Mouse (Mus musculus): ENCODE results near the gene Ppm1m. TPM values are rescaled to one million over a fixed set of nuclear protein-coding genes. Genes with fewer than 3 reads are reported as not detected.
"Not testable (repeated sequence)": the region's sequence is repeated elsewhere in the genome, so short reads cannot be mapped to it uniquely, and the experiment has no call there.

Ppm1m gene
- total RNA-seq, 2 experiments from 2014 or later, result 15.6 to 16.6 TPM

DNA sequence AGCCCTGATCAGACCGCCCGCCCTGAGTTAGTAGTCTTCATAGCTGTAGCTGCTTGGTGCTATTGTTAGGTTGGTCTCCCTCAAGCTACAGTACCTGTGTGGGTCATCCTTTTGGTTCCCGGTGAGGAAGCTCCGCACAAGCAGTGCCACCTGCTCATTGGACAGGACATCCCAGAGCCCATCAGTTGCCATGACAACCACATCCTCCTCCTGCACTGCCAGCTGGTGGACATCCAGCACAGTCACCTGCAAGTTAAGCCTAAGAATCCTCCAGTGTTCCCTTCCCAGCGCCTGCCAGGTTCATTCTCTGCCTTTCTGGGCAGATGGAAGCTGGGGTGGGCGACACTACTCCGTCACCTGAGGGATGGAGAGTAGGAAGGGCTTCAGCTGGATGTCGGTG is 3.9 kb downstream of the Ppm1m start:
- no peak for DNase-seq (ENCODE audit: extremely low spot score in 1 of 2, low spot score in 1 of 2)

DNA sequence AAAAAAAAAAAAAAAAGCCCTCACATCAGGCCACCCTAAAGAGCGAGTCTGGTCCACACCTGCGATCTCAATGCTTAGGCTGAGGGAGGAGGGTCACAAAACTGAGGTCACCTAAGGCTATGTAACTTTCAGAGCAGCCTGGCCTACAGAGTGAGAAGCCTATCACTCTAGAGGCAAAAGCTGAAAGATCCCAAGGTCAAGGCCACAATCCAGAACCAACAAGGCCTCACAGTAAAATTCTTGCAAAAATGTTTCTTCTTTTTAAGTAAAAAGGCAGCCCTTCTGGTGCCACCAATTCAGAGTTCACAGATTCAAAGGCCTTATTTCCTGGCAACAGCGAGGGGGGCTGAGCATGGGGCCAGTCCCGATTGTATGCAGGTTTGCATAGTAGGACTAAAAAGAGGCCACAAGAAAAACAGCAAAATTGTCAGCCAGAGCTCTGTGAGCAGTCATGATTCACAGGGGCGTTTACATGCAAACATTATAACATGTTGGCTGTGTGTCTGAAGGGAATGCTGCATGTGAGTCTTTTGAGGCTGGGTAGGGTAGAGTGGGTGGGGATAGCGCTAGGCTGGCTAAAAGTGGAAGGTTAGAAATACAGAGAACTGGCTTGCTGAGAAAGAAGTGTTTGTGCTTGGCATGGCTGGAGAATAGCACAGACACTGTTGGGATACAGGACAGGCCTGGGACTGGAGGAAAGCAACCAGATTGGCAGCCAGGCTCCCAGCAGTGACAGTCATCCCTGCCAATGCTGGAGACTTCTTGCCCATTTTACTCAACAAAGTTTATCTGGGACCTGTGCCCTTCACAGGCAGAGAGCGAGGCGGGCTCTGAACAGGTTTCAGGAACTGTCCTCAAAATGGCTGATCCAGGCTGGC is 5.4 kb downstream of the Ppm1m start:
- no peak for DNase-seq (ENCODE audit: extremely low spot score in 1 of 2, low spot score in 1 of 2)

DNA sequence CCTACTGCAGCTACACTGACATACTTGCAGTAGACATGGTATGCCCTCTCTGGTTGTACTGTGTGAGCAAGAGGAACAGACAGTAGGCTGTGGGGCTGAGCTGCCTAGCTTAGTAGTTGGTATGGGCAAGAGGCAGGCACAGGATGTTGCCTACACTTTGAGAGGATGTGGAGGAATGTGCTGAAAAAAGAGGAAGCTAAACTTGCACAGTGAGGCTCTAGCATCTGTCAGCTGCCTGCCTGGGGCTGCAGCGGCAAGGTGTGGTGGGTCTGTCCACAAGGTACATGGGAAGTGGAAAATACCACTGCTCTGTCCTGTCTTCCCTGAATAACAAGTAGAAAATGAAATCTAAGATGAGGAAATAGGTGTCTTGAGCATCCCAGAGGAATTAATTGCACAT is 6.5 kb downstream of the Ppm1m start:
- no peak for DNase-seq (ENCODE audit: extremely low spot score in 1 of 2, low spot score in 1 of 2)

DNA sequence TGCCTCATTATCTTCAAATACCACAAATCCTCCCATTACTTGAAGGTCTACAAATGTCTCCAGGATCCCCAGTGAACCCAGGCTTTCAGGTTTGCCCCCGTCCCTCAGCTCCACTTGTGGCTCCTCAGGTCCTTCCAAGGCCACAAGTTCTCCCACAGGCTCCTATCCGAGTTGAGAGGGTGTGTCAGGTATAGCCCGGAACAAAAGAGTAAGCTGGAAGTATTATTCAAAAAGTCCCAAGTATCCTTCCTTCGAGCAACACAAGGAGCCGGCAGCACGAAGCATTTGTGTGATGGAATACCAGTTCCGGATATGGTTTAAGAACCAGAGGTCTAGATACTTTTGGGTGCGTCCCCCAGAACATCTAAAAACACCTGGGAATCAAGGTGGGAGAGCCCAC is 7.5 kb downstream of the Ppm1m start:
- DNase-seq (ENCODE audit: extremely low spot score in 1 of 2, low spot score in 1 of 2), result no peak

DNA sequence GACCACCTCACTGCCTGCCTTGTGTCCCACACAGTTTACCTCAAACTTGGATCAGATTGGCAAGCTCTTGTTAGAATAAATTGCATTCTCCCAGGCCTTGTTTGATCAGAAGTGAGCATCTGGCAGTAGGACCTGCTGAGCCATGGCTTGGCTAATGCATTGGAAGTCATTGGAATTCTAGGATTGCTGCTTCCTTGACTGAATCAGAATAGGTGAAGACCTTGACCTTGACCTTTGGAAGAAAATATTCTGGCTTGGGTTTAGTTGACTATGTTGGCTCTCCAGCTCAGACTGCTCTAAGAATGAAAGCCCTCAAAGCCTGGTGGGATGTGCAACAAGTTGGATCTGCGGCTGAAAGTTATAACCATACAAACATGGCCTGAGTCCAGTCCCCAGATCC is 8.2 kb downstream of the Ppm1m start:
- no peak for DNase-seq (ENCODE audit: extremely low spot score in 1 of 2, low spot score in 1 of 2)

DNA sequence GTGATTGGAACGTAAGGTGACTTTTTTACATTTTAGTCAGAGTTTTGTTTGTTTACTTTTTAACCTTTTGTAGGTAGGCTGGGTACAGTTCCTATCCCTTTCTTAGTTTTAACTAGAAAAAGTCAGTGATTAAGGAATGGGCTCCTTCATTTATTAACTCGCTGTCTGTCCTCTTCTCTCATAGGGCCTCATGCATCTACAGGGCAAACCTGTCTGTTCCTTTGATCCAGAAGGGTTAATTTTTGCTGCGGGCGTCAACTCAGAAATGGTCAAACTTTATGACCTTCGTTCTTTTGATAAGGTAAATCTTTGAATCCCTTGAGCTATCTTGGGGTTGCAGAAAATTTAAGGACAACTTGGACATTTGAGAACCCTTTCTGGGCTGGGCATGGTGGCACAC is 15.6 kb downstream of the Ppm1m start:
- DNase-seq (ENCODE audit: extremely low spot score in 1 of 2, low spot score in 1 of 2), result no peak

DNA sequence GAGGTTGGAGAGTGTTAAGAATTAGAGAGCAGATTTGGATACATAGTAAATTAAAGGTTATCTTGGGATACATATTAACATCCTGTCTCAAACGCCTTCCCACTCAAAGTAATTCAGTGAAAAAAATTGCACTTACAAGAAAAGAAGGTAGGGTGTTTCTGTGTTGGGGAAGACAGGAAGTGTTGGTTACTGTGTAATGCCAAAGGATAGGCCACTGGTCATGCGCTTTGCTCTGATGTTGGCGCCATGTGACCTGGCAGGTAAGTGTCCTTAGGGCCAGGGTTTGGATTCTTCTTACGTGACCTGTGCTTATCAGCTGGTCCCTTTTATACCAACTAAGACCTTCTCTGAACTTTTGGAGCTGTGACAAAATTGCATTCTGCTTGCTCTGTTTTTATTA is 17.4 kb downstream of the Ppm1m start:
- no peak for DNase-seq (ENCODE audit: extremely low spot score in 1 of 2, low spot score in 1 of 2)

DNA sequence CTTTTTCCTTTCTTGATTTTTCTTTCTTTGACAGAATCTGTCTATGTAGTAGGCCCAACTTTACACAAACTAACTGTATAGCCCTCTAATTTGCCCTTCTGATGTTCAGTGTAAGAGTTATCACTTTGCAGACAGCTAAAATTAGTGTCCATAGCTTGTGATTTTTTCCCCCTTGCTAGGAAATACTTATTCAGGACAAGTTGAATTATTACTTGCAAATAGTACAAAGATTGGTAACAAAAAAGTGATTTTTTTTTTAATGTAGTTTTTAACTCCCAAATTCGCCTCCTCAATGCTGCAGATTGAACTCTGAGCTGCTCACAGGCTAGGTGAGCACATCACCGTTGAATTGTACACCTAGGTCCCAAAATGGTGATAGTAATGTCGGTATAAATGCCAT is 19.6 kb downstream of the Ppm1m start:
- DNase-seq (ENCODE audit: extremely low spot score in 1 of 2, low spot score in 1 of 2), result no peak

DNA sequence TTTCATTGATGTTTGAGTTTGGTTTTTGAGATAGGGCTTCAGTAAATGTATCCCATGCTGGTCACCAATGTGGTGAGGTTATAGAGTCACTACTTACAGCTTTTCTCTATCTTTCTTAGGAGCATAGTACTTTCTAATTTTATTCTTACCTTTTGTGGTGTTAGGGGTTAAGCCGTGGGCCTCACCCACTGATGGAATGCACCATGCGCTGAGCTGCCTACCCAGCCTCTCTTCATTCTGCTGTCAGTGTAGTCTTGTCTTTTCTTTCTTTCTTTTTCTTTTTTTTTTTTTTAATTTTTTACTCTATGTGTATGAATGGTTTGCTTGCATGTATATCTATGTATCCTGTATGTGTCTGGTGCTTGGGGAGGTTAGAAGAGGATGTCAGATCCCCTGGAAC is 20.1 kb downstream of the Ppm1m start:
- DNase-seq (ENCODE audit: extremely low spot score in 1 of 2, low spot score in 1 of 2), result no peak

DNA sequence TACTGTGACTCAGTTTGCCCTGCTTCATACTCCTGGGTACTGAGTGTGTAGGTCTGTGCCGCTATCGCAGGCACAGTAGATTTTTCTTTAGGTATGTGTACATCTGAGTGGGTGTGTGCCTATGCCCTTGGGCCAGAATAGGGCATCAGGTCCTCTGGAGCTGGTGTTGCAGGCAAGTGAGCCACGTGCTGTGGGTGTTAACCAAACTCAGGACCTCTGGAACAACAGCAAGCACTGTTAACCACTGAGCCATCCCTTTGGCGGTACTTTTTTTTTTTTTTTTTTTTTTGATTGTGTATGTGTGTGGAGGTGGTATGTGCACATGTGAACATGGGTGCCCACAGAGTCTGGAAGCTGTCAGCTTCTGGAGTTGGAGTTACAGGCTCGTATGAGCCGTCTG is 21.7 kb downstream of the Ppm1m start:
- DNase-seq (ENCODE audit: extremely low spot score in 1 of 2, low spot score in 1 of 2), result no peak

DNA sequence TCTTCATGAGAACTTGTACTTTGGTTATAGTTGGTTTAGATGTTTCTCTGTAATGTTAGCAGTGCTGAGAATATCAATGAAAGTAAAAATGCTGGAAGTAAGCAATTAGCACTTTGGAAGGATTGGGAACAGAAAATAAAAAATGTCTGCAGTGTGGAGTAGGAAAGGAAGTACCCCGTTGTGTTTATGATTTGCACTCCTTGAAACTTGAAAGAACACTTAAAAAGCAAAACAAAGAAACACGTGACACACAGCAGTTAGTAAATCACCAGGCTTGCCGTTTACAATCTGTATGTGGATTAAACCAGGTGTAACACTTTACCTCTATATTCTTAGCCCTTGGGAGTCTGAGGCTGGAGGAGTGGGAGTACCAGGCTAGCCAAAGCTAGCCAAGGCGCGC is 22.8 kb downstream of the Ppm1m start:
- DNase-seq (ENCODE audit: extremely low spot score in 1 of 2, low spot score in 1 of 2), result no peak

DNA sequence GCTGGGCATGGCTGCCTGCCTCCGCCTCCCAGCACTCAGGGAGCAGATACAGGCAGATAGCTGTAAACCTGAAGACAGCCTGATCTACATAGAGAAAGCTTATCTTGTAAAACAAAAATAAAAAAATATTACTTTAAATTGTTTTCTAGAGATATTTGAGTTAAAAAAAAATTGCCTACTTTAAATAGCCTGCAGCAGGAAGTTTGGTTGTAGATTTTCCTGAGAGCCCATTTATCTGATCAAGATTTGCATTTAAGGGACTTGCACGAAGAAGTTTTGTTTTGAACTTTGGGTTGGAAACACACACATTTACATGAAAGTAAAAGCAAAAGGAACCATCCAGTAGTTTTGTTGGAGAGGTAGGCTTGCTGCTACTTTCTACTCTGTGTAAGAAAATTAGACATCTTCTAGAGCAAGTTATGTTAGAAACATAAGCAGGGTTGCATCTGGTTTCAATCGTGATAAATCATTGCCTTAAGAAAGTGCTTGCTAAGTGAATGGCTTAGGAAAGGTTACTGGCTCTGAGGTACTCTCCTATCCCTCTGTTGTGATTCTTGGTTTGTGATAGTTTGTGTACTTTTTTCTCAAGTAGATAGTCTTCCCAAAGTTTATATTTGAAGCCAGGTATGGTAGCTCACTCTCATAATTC is 23.9 kb downstream of the Ppm1m start:
- no peak for DNase-seq (ENCODE audit: extremely low spot score in 1 of 2, low spot score in 1 of 2)

DNA sequence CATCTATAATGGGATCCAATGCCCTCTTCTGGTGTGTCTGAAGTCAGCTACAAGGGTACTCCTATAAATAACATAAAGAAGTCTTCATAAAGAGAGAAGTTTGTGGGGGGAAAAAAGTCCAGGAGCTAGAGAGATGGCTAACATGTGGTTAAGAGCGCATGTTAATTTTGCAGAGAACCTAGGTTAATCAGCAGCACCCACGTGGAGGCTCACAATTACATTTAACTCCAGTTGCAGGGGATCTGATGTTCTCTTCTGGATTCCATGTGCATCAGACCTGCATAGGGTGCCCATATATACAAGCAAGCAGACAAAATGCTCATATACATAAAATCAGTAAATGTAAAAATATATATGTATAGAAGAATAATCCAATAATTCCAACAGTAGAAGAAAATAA is 26.2 kb downstream of the Ppm1m start:
- no peak for DNase-seq (ENCODE audit: extremely low spot score in 1 of 2, low spot score in 1 of 2)

DNA sequence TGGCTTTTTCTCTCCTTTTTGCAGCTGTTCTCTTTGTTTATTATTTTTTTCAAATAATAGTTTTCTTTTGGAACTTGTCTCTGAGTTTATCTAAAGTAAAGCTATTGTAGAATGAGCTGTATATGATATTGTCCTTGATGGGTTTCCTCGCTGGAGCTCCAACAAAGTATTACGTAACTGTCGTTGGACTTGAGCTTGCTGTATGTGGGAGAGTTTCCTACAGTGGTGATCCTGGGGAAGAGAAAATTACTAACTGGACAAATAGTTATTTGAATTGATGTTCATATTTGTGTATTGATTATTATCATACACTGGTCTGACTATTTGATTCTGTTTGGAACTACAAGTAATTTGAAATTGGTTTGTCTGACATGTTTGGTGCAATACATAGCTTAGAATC is 27.0 kb downstream of the Ppm1m start:
- DNase-seq (ENCODE audit: extremely low spot score in 1 of 2, low spot score in 1 of 2), result no peak

DNA sequence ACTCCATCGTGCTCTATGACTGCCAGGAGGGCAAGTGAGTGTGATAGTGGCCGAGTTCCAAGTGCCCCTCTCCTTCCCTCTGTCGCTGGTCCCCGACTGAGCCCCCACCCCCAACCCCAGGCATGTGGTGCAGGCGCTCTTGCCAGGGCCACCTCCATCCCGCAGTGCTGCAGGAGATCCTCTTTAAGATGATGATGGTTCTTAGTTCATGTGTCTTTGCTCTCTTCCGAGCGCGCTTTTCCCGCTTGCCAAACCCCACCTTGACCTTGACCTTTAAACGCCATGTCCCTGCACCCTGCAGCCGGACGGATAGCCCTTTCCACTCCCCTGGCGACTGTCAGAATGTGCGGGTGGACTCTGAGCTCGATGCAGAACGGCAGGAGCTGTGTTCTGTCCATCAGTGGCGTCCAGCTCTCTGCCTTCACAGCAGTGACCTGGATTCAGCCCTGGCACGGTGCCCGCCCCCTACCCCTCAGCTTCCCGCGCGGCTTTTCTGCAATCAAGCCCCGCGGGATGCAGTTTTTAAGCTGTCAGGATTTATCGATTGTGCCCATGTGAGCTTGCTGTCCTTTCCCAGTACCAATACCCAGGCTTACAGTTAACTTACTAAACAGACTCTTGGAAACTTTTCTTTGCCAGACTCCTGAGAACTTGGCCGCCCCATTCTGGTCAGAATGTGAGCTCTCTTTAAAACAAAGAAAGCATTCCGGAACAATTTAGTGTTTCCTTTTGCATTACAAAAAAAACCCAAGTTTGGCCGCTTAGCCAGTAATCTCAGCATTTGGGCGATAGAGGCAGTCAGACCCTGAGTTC is 28.0 kb downstream of the Ppm1m start:
- peak in 1 of 2 experiments; percentile 63 for DNase-seq (ENCODE audit: extremely low spot score in 1 of 2, low spot score in 1 of 2)

DNA sequence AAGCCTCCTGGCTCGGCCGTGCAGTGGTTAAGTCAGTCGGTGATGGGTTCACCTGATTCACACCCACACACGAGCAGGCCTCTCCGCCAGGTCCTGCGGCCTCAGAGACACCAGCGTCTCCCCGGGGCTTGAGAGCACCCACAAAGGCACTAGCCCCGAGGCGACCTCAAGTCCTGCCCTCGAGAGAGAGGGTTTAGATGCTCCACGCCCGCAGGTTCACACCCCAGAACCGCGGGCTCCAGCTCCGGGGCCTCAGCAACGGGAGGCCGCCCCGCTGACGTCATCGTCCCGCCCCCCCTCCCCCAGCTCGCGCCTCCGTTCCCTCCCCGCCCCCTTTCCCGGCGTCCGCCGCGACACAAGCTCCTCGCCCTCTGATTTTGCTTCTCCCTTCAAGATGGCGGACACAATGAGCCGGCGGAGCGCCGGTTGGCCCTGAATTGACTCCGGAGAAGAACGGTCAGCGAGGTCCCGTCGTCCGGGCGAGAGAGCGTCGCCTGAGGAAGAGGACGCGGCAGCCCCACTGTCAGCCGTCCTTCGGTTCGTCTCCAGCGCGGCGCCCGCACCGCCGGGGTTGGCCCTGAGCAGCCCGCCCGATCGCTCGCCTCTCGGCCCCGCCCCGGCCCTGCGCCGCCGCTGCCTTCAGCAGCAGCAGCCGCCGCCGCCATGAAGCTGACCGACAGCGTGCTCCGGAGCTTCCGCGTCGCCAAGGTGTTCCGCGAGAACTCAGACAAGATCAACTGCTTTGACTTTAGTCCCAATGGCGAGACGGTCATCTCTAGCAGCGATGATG is 28.8 kb downstream of the Ppm1m start, which contains the start of gene Wdr82:
Wdr82 (plus strand) TSS at position 373 of the 790 bp plus-strand sequence.
- peak; percentile 81 to 85 for DNase-seq (ENCODE audit: extremely low spot score in 1 of 2, low spot score in 1 of 2)

DNA sequence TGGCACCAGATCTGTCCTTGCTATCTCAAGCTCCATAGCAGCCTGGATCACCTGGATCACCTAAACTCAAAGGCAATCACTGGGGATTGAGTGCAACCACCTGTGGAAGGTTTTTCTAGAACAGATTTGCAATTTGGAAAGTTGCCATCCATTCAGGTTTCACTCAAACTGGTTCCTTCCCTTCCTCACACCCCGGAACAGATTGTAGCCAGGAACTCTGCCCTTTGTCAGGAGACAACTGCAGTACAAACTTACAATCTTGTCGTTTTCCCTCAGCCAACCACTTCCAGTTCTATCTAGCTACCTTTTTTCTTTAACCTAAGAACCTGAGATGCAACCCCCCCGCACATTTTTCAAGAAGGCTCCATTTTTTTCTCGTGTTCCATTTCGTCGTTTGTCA is 29.6 kb downstream of the Ppm1m start:
- DNase-seq (ENCODE audit: extremely low spot score in 1 of 2, low spot score in 1 of 2), result no peak

DNA sequence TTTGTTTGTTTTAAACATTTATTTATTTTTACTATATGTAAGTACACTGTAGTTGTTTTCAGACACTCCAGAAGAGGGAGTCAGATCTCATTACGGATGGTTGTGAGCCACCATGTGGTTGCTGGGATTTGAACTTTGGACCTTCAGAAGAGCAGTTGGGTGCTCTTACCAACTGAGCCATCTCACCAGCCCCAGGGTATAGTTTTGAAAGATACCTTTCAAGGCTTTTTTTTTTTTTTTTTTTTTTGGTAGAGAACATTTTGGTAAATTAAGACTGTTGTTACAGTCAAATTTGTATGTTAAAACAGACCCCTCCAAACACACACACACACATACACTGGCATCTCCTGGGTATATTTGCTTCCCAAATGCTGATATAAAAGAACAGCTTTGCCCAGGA is 30.5 kb downstream of the Ppm1m start:
- DNase-seq (ENCODE audit: extremely low spot score in 1 of 2, low spot score in 1 of 2), result not testable (repeated sequence)

DNA sequence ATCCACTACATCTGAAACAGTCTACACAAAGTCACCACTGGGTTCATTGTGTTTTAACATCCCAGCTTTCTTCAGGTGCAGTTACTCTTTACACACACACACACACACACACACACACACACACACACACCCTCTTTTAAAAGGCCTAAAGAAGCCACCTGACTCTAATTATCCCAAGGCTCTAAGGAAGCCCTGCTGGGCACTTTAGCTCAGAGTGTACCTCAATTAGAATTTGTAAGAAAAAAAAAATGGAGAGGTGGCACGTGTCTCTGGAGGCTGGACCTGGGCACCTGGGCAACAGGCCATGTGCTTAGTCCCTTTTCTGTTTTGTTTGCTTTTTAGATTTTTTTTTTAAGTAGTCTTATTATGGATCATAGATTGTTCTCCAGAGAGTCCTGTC is 31.8 kb downstream of the Ppm1m start:
- DNase-seq (ENCODE audit: extremely low spot score in 1 of 2, low spot score in 1 of 2), result no peak

DNA sequence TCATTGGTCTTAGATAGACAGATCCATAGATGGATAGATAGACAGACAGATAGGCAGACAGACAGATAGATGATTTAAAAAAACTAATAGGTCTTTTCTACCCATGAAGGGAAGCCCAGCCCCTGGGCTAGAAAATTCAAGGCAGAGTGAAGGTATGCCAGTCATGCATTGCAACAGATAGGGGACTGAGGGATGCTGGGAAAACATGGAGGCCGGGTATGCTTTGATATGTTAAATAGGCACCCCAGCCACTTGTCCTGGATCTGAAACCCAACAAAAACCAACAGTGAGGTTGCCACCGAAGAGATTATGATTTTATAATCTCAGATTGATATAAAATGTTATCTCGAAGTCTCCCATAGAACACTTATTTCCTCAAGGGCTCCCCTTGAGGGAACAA is 32.3 kb downstream of the Ppm1m start:
- DNase-seq (ENCODE audit: extremely low spot score in 1 of 2, low spot score in 1 of 2), result no peak

Measured in layer of hippocampus, postnatal 25 days (tissue).